Mouse (Mus musculus) ES-E14 (cell line): ENCODE results near the gene Snrk. TPM values are rescaled to one million over a fixed set of nuclear protein-coding genes. Genes with fewer than 3 reads are reported as not detected.

Experiments used
- DNase-seq: peaks from one replicate; pipeline ENCODE4 v3.0.0-alpha.2; 2013; ENCODE audit warnings: low read depth, low spot score
- H3K27ac ChIP-seq: 2 replicates; pipeline ENCODE4 v1.5.1; 2012; ENCODE audit warnings: low read depth, mild to moderate bottlenecking, low read length, moderate library complexity, mixed read lengths; ENCODE audit not compliant: poor library complexity, insufficient read depth, severe bottlenecking
- H3K36me3 ChIP-seq: 2 replicates; pipeline ENCODE4 v1.6.1; 2012; ENCODE audit warnings: mild to moderate bottlenecking, low read length, moderate library complexity, mixed read lengths; ENCODE audit not compliant: control insufficient read depth, poor library complexity, insufficient read depth, severe bottlenecking
- H3K4me1 ChIP-seq, 2 experiments: fragments of 150-350 bp in 1 of 2; sonication (generic) in 1 of 2; 2 replicates each; pipeline ENCODE4 v1.6.1; 2012; ENCODE audit warnings: low read length in 2 of 2, mild to moderate bottlenecking in 1 of 2, mixed read lengths in 1 of 2; ENCODE audit not compliant: control insufficient read depth in 2 of 2, insufficient read depth in 2 of 2, poor library complexity in 1 of 2
- H3K4me3 ChIP-seq, 2 experiments: fragments of 150-350 bp in 1 of 2; sonication (generic) in 1 of 2; 2 replicates each; pipeline ENCODE4 v1.5.1; 2012; ENCODE audit warnings: low read length in 2 of 2, low read depth in 1 of 2, mild to moderate bottlenecking in 1 of 2, mixed read lengths in 1 of 2; ENCODE audit not compliant: insufficient read depth in 1 of 2, poor library complexity in 1 of 2, severe bottlenecking in 1 of 2
- H3K9ac ChIP-seq: 2 replicates; pipeline ENCODE4 v1.6.1; 2012; ENCODE audit warnings: low read depth, mild to moderate bottlenecking, low read length, mixed read lengths; ENCODE audit not compliant: poor library complexity, insufficient read depth, severe bottlenecking
- H3K9me3 ChIP-seq: fragments of 150-350 bp; sonication (generic); 2 replicates; pipeline ENCODE4 v1.6.1; 2012; ENCODE audit warnings: low read depth, mild to moderate bottlenecking, low read length; ENCODE audit not compliant: control insufficient read depth, insufficient read depth
- CHD2 ChIP-seq: IDR thresholded peaks from 2 replicates; pipeline ENCODE4 v1.6.1; 2014; ENCODE audit warnings: mild to moderate bottlenecking, low read depth, low read length, inconsistent platforms
- HCFC1 ChIP-seq: IDR thresholded peaks from 2 replicates; pipeline ENCODE4 v1.6.1; 2012; ENCODE audit warnings: low read length, inconsistent platforms, borderline replicate concordance; ENCODE audit not compliant: insufficient read depth
- MAFK ChIP-seq: IDR thresholded peaks from 2 replicates; pipeline ENCODE4 v1.6.1; 2014; ENCODE audit warnings: mild to moderate bottlenecking, low read depth, low read length, inconsistent platforms; ENCODE audit not compliant: insufficient read depth
- ZC3H11A ChIP-seq: IDR thresholded peaks from 2 replicates; pipeline ENCODE4 v1.6.1; 2012; ENCODE audit warnings: low read depth, mild to moderate bottlenecking, inconsistent platforms, low read length, borderline replicate concordance
- ZNF384 ChIP-seq: IDR thresholded peaks from 2 replicates; pipeline ENCODE4 v1.6.1; 2012; ENCODE audit warnings: low read depth, low read length, inconsistent platforms
- in situ Hi-C, 2 experiments: fragments of 600-800 bp; cut with MboI; formaldehyde crosslinking; loops; one replicate each; pipeline ENCODE4 v1.15.1; 2025; ENCODE audit warnings: low sequenced_read_pairs in 2 of 2, inconsistent platforms in 1 of 2; ENCODE audit not compliant: unreplicated experiment in 2 of 2
- total RNA-seq: library from RNA; depleted of rRNA; stranded (reverse); fragments of 300-350 nt; gene quantifications from 2 replicates; pipeline ENCODE4 v1.2.3, GENCODE M21; 2012

The Snrk gene
- total RNA-seq, 1 experiment = 10.0 TPM

- DNase-seq = peak; percentile 48
- Histone ChIP-seq H3K4me1 (no peaks in the 10 kb centered on the region; a peak in 1 of 4 replicates), H3K9ac (no peak overlapping the region), H3K9me3 (no peaks in the 10 kb centered on the region), H3K36me3 (no peaks in the 10 kb centered on the region), H3K27ac (no peak overlapping the region), H3K4me3 (no peak overlapping the region)
- TF ChIP-seq ZC3H11A (no peak), MAFK (no peak), CHD2 (no peak), HCFC1 (no peak), ZNF384 (no peak)
- in situ Hi-C loops = no loop called here
These were observed 3.0 kb downstream of the Snrk start for GRCm38 (mm10) chr9:122120089-122120488.

- no peak overlapping the region for H3K27ac ChIP-seq
- DNase-seq = no peak
- in situ Hi-C loops = no loop called here
- H3K9ac ChIP-seq = no peak overlapping the region
- H3K9me3 ChIP-seq = no peaks in the 10 kb centered on the region
- H3K4me3 ChIP-seq = no peak overlapping the region
- no peak for TF ChIP-seq CHD2
- TF ChIP-seq HCFC1 = no peak
- H3K4me1 ChIP-seq = peaks cover 0 to 2% of the 10 kb centered on the region in 2 experiments; a peak in 2 of 4 replicates
- no peaks in the 10 kb centered on the region for H3K36me3 ChIP-seq
These were observed 5.0 kb downstream of the Snrk start for GRCm38 (mm10) chr9:122122113-122122512.

- Histone ChIP-seq H3K36me3 (no peaks in the 10 kb centered on the region), H3K9ac (no peak overlapping the region), H3K4me3 (no peak overlapping the region), H3K9me3 (no peaks in the 10 kb centered on the region), H3K4me1 (peaks cover 0 to 2% of the 10 kb centered on the region in 2 experiments; a peak in 2 of 4 replicates), H3K27ac (no peak overlapping the region)
- in situ Hi-C loops = no loop called here
- TF ChIP-seq MAFK (no peak), HCFC1 (no peak), CHD2 (no peak), ZNF384 (no peak)
- DNase-seq = no peak
These were observed 6.1 kb downstream of the Snrk start for GRCm38 (mm10) chr9:122123181-122123580.

GRCm38 (mm10) chr9:122125723-122126290 lies 8.7 kb downstream of the Snrk start:
- TF ChIP-seq CHD2 (no peak), HCFC1 (no peak), ZC3H11A (no peak), ZNF384 (peak; percentile 59; the same call in 1 of the 2 replicates), MAFK (no peak)
- Histone ChIP-seq H3K9ac (no peak overlapping the region), H3K9me3 (no peaks in the 10 kb centered on the region), H3K4me3 (no peak overlapping the region), H3K4me1 (peaks cover 0 to 2% of the 10 kb centered on the region in 2 experiments; a peak in 1 of 4 replicates), H3K27ac (no peak overlapping the region), H3K36me3 (no peaks in the 10 kb centered on the region)
- DNase-seq = no peak
- in situ Hi-C loops = no loop called here

- in situ Hi-C loops = no loop called here
- H3K9ac ChIP-seq = no peak overlapping the region
- H3K27ac ChIP-seq = no peak overlapping the region
- no peaks in the 10 kb centered on the region for H3K36me3 ChIP-seq
- no peak overlapping the region for H3K4me3 ChIP-seq
- no peak for DNase-seq
- H3K4me1 ChIP-seq = peaks cover 0 to 2% of the 10 kb centered on the region in 2 experiments; a peak in 1 of 4 replicates
- H3K9me3 ChIP-seq = no peaks in the 10 kb centered on the region
- TF ChIP-seq ZNF384 = no peak
- no peak for TF ChIP-seq ZC3H11A
- TF ChIP-seq MAFK = no peak
- TF ChIP-seq HCFC1 = no peak
- TF ChIP-seq CHD2 = no peak
These were observed 9.7 kb downstream of the Snrk start for GRCm38 (mm10) chr9:122126790-122127189.
